Mouse (Mus musculus): ENCODE results near the gene Hist1h1a.
"Not testable (repeated sequence)": the region's sequence is repeated elsewhere in the genome, so short reads cannot be mapped to it uniquely, and the experiment has no call there.

The Hist1h1a gene

DNA sequence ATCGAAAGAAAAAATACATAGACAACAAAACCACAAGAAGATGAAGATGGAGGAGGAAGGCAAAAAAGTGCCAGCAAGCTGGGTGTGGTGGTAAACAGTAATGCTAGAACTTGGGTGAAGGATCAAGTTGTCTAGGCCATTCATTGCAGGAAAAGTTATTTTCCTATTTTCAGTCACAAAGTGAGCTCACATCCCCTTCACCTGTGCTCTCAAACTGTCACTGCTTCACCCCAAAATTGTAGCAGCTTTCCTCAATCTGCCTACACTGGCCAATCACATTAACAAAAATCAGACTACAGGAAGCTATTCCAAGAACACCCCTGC, 3.6 kb upstream of the Hist1h1a start:
- no peak for DNase-seq (ENCODE audit: low spot score in 2 of 2)

DNA sequence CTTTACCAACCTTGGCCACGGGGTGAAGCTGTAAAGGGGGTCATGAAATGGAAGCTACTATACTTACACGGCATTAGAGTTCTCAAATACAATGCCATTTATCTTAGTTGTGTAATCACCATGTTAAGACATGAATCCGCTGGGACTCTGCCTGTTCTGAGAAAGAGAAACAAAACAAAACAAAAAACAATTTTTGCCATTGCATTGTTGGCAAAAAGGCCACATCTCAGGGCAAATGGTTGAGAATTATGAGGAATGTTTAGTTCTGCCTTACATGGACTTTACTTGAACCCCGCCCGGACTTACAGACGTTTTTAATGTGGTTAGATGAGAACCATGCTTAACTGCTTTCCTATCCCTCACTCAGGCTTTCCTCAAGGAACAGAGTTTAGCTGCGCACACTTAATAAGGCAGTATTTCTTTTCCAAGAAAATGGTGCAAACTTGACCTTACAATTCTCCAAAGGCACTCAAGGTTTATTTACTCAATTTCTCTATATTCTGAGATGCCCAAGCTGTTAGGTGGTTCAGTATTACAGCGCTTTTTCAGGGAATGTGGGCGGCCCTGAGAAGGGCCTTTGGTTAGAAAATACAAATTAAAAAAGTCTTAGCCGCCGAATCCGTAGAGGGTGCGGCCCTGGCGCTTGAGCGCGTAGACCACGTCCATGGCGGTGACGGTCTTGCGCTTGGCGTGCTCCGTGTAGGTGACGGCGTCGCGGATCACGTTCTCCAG, 3.1 kb upstream of the Hist1h1a start:
- DNase-seq (ENCODE audit: low spot score in 2 of 2): no peak

GRCm38 (mm10) chr13:23760972-23761864, 2.2 kb upstream of the Hist1h1a start, which contains the start of gene Hist1h4a:
Gene Hist1h4a (minus strand): TSS chr13:23761230.
- peak; percentile 96 to 98 for DNase-seq (ENCODE audit: low spot score in 2 of 2)

DNA sequence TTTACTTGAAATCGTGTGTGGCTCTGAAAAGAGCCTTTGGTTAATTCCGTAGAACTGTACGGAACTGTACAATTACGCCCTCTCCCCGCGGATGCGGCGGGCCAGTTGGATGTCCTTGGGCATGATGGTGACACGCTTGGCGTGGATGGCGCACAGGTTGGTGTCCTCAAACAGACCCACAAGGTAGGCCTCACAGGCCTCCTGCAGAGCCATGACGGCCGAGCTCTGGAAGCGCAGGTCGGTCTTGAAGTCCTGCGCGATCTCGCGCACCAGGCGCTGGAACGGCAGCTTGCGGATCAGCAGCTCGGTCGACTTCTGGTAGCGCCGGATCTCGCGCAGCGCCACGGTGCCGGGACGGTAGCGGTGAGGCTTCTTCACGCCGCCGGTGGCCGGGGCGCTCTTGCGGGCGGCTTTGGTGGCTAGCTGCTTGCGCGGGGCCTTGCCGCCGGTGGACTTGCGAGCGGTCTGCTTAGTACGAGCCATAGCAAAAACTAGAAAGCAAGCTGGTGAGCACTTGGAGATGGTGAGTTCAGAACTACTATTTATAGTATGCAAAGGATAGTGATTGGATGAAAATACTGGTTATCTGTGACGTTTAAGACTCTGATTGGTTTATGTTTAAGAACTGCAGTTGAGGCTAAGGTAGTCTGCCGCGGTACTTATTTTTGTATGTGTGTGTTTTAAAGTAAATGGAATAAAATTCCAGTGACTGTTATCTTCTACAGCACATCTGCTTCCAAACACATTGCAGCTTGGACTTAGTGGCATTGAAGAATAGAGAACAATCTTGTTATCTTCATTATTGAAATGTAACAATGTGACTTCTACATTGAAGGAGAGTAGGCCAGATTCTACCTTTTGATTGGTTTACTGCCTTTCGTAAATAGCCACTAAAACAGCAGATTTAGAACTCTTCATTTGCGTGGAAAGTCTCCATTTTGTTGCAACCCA, 1.3 kb upstream of the Hist1h1a start, which contains the start of gene Hist1h3a:
Gene Hist1h3a (minus strand): TSS at position 516 of the 951 bp plus-strand sequence.
- DNase-seq (ENCODE audit: low spot score in 2 of 2): not testable (repeated sequence)

GRCm38 (mm10) chr13:23763242-23763585, 252 bp upstream of the Hist1h1a start:
- no peak for DNase-seq (ENCODE audit: low spot score in 2 of 2)

- DNase-seq (ENCODE audit: low spot score in 2 of 2): no peak
These were observed 1.1 kb downstream of the Hist1h1a start for GRCm38 (mm10) chr13:23764324-23765171.

DNA sequence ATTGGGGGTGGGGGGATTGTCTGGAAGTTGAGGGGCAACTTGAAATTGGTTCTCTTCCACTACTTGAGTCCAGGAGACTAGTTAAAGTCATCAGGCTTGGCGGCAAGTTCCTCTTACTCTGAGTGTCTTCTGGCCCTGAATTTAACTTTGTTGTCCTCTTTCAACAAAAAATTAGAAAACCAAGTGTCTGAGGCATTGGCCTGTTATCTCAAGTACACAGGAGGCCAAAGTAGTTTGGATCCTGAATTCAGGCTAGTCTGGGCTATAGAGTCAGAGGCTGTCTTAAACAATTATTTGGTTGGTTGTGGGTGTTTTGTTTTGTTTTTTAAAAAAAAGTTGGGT, 1.7 kb downstream of the Hist1h1a start:
- DNase-seq (ENCODE audit: low spot score in 2 of 2): no peak

DNA sequence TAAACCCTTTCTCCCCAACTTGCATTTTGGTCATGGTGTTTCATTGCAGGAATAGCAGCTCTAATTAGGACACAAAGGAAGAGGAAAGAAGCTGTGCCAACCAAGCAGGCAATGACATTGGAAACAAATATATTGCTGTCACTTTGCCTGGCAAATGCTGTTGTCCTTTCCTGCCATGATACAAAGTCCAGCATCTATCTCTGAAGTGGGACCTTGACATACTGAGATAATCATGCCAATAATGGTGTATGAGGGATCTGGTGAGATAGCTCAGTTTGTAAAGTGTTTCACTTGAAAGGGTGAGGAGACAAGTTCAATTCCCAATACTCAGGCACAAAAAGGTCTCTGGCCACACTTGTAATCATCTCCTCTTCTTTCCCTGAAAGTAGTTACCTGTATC, 3.3 kb downstream of the Hist1h1a start:
- no peak for DNase-seq (ENCODE audit: low spot score in 2 of 2)

DNA sequence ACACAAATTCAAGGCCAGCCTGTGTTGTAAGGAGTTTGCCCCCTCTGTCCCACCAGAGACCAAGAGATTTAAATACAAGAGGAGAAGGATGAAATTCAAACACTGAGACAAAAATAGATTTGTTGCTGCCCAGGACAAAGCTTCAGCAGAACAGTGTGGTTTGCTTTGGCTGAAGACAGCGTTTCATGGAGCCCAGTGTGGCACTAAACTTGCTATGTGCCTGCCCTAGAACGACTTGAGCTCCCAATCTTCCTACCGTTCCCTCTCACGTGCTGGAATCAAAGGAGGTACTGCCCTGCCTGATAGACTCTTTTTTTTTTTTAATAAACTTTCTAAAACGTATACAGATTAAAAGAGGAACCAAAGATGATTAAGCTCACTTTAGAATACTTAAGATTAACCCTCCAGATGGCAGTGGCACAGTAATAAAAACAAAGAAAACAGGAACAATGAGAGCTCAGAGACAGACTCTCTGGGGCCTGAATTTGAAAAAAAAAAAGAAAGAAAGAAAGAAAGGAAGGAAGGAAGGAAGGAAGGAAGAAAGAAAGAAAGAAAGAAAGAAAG, 5.5 kb downstream of the Hist1h1a start:
- no peak for DNase-seq (ENCODE audit: low spot score in 2 of 2)

DNA sequence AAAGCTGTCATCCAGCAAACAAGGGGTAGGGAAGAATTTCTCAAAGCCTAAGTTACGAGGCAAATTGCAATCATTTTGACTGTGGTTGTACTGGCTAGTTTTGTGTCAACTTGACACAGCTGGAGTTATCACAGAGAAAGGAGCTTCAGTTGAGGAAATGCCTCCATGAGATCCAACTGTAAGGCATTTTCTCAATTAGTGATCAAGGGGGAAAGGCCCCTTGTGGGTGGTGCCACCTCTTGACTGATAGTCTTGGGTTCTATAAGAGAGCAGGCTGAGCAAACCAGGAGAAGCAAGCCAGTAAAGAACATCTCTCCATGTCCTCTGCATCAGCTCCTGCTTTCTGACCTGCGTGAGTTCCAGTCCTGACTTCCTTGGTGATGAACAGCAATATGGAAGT, 6.1 kb downstream of the Hist1h1a start, which contains the start of gene Trim38:
Gene Trim38 (plus strand): TSS at position 301 of the 400 bp plus-strand sequence.
- not testable (repeated sequence) for DNase-seq (ENCODE audit: low spot score in 2 of 2)

DNA sequence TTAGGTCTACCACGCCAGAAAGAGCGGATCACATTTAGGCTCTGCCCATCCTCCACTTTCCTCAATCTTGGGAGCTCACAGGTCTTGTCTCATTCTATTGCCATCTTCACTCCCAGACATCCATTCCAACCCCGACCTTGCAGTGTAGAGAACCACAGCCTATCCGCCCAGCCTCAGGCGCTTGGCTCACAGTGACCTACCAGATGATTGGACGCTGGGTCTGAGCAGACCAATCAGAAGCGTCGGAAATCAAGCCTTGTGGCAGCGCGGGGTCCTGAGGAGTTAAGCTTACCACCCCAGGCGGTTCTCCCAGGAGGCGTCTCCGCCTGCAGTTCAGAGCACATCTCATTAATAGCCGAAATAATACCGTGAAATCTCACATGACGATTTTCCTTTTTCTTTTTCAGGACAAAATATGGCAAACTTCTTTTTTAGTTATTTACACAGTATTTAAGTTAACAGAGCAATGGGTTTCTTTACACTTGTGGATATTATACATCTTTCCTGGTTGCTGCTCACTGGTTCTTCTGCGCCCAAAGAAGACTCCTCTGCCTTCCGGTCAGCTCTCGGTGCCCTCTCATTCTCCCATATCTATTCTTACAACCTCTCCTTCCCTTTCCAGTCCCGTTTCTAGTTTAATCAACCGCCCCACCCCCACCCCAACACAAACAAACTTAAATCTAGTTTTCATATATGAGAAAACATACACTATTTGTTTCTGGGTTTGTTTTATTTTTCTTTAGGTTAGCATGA, 9.3 kb downstream of the Hist1h1a start:
- DNase-seq (ENCODE audit: low spot score in 2 of 2): no peak

DNA sequence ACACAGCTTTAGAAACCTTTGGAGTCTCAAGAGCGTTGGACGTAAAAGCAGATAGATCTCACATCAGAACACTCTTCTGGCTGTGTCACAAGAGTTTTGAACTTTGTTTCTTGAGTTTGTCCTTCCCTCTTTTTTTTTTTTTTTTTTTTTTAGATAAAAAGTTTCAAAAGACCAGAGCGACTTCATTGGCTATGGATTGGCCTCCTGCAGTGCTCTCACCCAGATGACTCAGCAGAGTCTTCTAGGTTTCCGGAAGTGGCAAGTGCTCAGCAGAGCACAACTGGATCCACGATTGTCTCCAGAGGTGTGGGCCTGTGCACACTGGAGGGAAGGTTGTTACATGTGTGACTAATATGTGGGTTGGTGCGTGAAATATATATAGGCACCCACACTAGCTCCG, 14.9 kb downstream of the Hist1h1a start:
- no peak for DNase-seq (ENCODE audit: low spot score in 2 of 2)

DNA sequence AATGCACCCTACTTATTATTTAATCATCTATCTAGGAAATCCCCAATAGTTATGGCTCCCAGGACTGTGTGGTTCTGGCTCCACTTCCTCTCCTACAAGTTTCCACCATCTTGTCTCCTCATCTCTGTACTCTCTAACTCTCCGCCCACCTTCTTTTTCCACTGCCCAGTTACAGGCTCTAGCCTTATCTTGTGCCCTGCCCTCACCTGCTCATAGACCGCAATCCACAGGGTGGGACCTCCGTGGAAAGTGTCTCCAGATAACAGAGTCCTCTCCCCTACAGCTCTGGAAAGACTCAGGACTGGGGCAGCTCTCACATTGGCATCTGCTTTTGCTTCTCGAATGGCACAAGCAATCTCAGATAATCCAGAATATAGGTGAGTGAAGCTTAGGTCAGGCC, 15.6 kb downstream of the Hist1h1a start:
- no peak for DNase-seq (ENCODE audit: low spot score in 2 of 2)

DNA sequence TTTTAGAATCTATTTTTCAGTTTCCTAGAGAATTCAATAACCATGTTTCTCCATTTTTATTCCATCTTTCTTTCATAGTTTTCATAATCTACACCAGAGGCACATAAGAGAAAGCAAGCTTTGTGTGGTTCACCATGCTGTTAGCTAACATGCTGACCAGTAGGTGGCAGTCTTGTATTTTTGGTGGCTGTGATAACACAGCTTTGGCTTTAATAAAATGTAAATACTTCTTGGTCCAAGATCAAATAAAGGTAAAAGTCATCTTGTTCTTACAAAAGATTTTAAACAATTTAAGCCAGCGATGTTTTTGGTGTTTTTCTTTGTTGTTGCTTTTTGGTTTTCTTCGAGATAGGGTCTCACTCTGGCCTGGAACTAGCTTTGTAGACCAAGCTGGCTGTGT, 29.1 kb downstream of the Hist1h1a start:
- DNase-seq (ENCODE audit: low spot score in 2 of 2): peak; percentile 6 to 23

DNA sequence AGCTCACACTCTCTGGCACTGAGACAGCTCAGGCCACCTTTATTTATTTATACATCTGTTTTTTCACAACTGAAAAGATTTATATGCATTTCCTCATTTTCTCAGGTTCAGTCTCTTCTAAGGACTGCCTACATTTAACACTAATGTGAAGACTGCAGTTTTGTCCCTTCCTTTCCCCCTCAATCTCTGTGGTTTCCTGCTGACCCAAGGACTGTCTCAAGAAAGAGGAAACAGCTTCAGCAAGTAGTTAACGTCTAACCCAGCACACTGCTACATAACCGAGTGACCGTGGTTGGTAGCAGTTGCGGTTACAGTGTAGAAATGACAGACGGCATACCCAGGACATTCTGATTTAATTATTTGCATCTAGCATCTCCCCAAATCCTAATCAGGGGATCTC, 35.9 kb downstream of the Hist1h1a start:
- DNase-seq (ENCODE audit: low spot score in 2 of 2): no peak

- no peak for DNase-seq (ENCODE audit: low spot score in 2 of 2)
These were observed 41.1 kb downstream of the Hist1h1a start for GRCm38 (mm10) chr13:23804532-23804931.

DNA sequence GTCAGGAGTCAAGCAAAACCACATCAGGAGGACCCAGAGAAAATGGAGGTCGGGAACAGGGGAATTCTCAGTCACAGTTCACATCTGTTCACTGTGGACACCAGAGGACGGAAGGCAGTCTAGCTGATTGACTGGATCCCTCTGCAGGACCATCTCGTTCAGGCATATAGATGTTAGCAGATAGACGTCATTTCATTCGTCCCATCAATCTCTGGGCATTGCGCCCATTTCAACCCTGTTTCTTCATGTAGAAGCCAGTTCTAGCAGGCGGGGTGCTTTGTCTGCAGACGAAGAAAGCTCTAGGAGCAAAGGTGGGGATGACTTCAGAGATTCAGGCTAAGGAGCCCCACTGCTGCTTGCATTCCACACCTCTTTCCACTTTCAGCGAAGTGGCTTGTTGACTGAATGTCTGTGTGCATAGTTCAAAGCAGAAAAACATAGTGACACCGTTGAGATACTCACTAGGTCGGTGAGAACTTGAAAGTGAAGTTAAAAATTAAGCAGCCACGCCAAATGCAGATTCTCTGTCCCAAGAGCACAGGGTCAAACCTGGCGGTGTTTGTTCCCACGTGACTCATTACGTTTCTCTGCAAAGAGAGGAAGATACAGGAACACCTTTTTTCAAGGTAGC, 43.1 kb downstream of the Hist1h1a start, which contains the start of gene Slc17a2:
Gene Slc17a2 (plus strand): TSS at position 572 of the 631 bp plus-strand sequence.
- DNase-seq (ENCODE audit: low spot score in 2 of 2): no peak

Data from urinary bladder, postnatal 36 days (tissue).